Mouse (Mus musculus): Measurements from ENCODE around the gene Cd84. TPM values are rescaled to one million over a fixed set of nuclear protein-coding genes. Genes with fewer than 3 reads are reported as not detected.

Cd84 gene
- polyA plus RNA-seq (2017; shearing (Covaris generic)) = 96.2 TPM

DNA sequence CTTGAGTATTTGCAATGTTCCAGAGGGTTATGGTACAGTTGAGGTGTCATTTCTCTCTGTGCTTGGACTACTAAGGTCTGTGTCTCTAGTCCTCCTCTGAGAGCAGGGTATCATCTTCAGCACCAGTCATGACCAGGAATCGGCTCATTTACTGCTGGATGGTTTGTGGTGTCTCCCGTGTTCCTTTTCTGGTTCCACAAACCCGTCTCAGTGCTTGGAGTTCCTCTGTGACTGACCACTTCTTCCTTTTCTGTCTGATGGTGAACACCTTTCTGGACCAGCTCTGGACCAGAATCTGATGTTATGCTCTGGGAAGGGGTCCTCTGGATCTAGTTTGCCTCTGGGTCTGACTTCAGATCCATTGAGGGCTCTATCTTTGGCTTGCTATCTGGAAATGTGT lies at the start of gene Cd84:
Cd84 (plus strand) TSS at position 210 of the 400 bp plus-strand sequence.

DNA sequence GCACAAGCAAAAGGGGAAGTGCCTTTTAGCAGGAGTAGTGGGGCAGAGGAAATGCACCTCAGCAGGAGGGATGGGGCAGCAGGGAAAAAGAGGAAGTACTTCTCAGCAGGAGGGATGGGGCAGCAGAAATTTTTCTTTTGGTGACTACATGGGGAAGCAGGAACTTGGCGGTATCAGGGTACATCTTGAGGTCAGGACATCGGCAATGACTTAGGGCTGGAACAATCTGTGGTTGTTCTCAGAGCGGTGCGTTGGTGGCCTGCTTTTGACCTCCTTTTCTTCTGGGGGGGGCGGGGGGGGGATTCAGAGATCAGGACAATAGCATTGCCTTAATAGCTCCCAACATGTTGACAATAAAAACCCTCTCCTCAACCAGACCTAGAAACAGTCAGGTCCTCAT lies 55.9 kb downstream of the Cd84 start, which contains the start of gene Gm10521:
Gm10521 (plus strand) TSS at position 301 of the 400 bp plus-strand sequence.

DNA sequence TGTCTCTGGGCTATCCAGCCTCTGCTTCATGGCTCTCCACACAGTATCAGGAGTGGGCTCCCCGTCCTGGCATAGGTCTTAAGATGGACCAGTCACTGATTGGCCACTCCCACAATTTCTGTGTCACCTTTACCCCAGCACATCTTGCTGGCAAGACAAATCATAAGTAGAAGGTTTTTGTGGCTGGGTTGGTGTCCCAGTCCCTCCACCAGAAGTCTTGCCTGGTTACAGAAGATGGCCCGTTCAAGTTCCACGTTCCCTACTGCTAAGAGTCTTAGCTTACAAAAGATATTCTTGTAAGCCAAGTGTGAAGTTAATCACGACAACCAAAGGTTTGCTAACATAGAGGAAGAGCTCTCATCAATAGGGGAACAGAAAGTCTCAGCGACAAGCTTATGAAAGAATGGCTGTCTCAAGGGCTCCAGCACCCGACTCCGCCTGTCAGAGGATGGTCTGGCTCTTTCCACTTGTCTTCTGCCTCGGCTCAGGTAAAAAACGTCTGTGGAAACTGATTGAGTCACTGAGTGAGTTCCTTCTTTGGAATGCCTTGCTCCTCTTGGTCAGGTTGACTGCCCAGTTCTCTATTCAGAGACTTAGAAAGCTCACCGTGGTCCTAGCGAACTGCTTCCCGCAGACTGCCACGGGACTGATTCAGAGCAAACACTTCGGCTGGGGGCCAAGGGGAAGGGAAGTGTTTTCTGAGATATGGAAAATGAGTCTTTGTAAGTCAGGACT lies 78.0 kb downstream of the Cd84 start, which contains the start of gene Slamf6:
Slamf6 (plus strand) TSS at position 211 of the 735 bp plus-strand sequence.

Other genes with a start within 250 kb of the Cd84 start
- 92.0 TPM for gene Ly9, start 232.3 kb upstream of the Cd84 start, polyA plus RNA-seq (2017; shearing (Covaris generic))
- gene Slamf7, start 186.7 kb upstream of the Cd84 start, polyA plus RNA-seq (2017; shearing (Covaris generic)) = 0.78 TPM
- 85.6 TPM for gene Cd48, start 157.7 kb upstream of the Cd84 start, polyA plus RNA-seq (2017; shearing (Covaris generic))
- 31.0 TPM for gene Slamf1, start 72.6 kb upstream of the Cd84 start, polyA plus RNA-seq (2017; shearing (Covaris generic))
- not detected for gene Gm10521, start 56.0 kb downstream of the Cd84 start, polyA plus RNA-seq (2017; shearing (Covaris generic))
- gene Slamf6, start 77.8 kb downstream of the Cd84 start, polyA plus RNA-seq (2017; shearing (Covaris generic)) = 235 TPM
- 1.4 TPM for gene Vangl2, start 188.7 kb downstream of the Cd84 start, polyA plus RNA-seq (2017; shearing (Covaris generic))
- gene Nhlh1, start 217.9 kb downstream of the Cd84 start, polyA plus RNA-seq (2017; shearing (Covaris generic)) = not detected
- gene Copa, start 242.8 kb downstream of the Cd84 start, polyA plus RNA-seq (2017; shearing (Covaris generic)) = 199 TPM
- gene Ncstn, start 243.1 kb downstream of the Cd84 start, polyA plus RNA-seq (2017; shearing (Covaris generic)) = 102 TPM

Measured in naive thymus-derived CD4-positive, alpha-beta T cell, adult 5 months (primary cell).